Mouse (Mus musculus): ENCODE measurements around the gene Kif22.

DNA sequence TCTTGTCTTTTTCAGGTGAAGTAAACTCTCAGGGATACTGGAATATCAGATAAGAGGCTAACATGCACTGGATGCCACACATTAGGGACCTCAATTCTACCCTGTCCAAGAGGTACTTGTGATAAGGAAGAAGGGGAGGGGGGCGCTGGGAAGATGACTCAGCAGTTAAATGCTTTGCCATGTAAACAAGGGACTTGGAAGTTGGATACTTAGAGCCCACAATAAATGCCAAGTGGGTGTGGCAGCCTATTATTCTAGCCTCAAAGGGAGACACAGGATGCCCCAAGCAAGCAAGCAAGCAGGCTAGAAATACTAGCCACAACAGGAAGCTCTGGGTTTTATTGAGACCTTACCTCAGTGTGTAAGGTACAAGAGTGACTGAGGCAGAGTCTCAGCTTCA is 11.0 kb downstream of the Kif22 start:
- no peak for TF ChIP-seq CTCF (IDR thresholded peaks at IDR 0.05; ENCODE audit: low read depth)
- TF ChIP-seq EP300 (IDR thresholded peaks at IDR 0.05; ENCODE audit: low read depth), result no peak

All from liver, embryonic 14.5 days (tissue).